Mouse (Mus musculus) MEL-GATA-1-ER (cell line): ENCODE measurements around the gene Anapc2.
A peak's percentile ranks its signal among the peaks of the same experiment; 100 is the strongest.

Source experiments
- DNase-seq: peaks from one replicate; pipeline ENCODE4 v3.0.0-alpha.2; 2012; ENCODE audit warnings: low read depth; ENCODE audit errors: extremely low read depth

The Anapc2 gene

DNA sequence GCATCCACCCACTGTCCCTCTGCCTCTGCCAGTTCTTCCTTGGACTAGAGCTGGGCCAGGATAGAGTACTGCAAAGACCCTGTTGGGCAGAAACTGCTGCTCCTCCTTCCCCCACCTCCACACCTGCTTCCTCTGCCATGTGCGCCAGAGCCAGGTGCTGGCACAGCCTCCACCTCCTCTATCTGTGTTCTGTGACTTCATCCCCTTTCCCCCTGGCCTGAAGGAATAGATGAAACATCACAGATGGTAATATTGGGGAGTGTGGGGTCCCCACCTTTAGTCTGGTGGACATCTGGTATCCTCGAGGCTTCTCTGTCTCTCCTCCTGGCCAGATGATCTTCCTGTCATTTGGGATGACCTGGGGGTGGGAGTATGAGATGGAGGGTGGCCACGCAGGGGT lies 31.2 kb downstream of the Anapc2 start:
- DNase-seq = no peak

GRCm38 (mm10) chr2:25303931-25304656 lies 31.8 kb downstream of the Anapc2 start:
- no peak for DNase-seq

DNA sequence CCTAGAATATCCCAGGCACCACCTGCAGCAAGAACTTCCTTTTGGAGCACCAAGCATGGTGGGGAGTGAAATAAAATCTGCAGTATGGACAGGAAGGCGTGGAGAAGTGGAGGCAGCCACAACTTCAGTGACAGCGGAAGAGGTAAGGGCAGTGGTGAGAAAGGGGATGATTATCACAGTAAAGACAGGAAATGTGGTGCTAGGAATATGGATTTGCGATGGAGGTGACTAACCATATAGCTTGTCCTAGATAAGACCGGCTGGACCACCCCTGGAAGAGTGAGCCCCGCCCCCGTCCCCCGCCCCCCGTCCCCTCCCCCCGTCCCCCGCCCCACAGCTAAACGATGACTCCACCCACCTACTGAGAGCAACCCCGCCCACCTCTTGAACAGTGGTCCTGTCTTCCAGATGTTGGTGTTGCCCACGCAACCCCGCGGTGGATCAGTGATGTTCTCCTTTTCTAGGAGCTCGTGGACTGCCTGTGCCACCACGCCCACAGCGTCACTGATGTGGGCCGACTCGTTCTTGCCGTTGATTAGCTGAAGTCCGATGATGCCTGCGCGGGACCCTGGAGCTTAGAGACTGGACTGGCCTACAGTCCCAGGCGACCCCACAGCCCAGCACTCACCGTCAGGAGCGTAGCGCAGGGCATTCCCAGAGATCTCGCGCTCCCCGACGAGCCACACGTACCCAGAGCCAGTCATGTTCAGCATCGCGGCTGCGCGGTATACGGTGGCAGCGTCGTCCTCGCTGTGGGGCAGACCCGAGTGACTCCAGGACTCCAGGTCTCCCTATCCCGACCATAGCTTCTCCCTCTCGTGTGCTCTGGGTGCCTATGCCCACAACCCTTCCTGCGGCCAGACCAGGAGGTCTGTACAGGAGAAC lies 32.6 kb downstream of the Anapc2 start:
- no peak for DNase-seq

- DNase-seq = no peak
Measured at GRCm38 (mm10) chr2:25305587-25306359, 33.5 kb downstream of the Anapc2 start.

DNA sequence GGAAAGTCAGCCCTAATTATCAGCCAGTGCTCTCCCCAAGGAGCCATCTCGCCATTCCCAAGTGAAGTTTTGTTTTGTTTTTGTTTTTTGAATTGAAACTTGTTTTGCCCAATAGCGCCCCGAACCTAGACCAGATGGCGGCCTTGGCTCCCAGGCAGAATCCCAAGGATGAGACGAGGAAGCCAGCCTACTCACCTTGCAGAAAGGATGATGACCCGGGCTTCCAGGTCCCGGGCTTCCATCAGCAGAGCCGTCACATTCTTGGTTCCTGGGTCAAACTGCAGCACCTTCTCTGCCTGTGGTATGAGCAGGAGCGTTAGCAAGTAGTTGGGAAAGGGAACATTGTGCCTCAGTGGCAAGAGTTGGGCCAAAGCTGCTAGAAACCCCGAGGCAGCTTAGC lies 37.9 kb downstream of the Anapc2 start:
- no peak for DNase-seq

DNA sequence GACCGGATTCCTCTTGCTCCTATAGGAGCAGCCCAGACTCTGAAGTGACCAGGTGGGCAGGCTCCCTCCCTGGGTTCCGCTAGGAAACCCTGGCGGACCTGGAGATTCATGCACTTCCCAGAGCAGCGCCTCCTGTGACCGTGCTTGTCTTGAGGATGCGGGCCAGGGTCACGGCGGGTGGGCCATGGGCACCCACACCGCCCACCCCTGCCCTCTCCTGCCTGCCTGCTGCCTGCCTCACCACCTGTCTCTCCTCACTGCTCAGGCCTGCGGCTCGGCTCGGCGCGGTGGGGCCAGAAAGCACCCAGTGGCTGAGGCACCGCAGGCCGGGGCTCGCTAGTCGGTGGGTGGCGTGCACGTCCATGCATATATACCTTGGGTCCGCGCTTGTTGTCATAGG lies 38.7 kb downstream of the Anapc2 start:
- no peak for DNase-seq

GRCm38 (mm10) chr2:25311491-25311891 lies 39.2 kb downstream of the Anapc2 start:
- DNase-seq = no peak

DNA sequence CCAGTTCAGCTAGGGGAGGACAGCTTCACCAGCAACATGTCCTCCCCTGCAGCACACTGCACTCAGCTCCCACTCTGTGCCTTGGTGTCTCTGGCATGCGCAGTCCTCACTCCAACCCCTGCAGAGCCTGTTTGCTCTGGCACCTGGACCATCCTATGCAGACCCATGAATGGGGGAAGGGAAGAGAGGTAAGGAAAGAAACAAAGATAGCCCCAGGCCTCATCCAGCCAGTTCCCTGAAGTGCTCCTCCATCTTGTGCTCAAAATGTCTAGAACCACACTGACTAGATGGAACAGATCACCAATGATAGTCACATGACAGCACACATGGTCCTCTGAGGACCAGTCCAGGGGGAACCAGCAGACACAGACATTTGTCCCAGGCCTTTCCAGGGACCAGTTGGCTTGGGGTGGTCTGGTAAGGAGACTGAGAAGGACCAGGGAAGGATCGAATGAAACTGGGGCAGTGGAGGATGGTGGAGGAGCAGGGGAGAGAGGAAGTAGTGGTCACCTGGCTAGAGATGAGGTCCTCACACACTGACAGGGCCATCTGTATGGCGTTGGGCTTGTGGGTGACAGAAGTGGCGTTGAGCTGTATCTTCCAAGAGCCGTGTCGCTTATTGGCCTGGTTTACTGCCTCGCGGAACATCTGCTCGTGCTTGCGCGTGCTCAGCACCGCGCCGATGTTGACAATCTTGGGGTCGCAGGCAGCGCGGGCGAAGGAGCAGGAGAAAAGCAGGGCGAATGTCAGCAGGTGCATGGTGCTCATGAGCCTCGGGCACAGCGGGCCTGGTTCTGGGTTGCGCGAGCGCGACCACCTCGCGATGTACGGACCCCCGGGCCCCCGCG lies 46.1 kb downstream of the Anapc2 start:
- no peak for DNase-seq

DNA sequence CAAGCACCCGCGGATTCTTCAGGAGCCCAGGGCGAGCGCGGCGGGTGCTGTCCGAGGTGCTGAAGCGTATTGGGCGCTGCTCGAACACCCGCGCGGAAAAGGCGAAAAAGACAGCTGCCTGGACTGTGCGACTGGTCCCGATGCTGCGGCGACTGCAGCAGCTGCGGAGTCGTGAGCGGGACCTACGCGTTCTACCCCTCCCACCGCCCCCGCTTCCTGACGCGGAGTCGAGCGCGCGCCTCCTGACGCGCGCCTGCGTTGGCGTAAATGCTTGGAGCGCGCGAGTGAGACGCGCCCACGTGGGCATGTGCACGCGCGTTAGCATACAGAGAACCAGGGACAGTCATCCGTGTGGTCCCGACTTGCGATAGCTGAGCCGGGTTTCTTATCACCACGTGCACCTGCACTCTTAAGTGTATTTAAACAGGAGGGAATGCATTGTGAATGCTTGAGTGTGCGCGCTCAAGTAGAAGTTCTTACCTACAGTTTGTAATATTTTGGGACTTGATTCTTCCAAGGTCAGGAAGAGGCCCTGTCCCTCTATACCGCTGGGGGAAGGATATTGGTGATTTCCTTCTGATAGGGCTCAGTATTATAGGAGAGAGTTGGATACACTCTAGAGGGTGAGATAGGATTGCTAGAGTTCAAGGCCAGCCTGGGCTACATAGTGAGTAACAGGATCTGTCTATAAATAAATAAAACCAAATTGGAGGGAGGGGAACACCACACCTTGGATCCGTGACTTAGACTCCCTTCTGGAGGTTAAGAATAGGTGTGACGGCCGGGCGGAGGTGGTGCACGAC lies 46.9 kb downstream of the Anapc2 start, which contains the start of gene Grin1:
TSS of gene Grin1 (minus strand) at position 217 of the 803 bp plus-strand sequence.
- DNase-seq = no peak

GRCm38 (mm10) chr2:25320084-25320483 lies 47.8 kb downstream of the Anapc2 start:
- DNase-seq = no peak

DNA sequence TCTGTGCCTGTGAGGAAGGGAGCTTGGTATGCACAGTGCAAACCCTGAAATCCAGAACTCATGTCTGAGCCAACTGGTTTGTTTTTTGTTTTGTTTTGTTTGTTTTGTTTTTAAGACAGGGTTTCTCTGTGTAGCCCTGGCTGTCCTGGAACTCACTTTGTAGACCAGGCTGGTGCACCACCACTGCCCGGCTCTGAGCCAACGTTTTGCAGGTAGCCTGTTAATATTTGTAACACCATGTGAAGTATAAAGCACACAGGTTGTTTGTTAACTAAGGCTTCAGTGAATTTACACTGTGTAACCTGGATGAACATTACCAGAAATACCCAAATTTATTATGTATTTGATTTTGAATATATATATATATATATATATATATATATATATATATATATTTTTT lies 53.8 kb downstream of the Anapc2 start:
- no peak for DNase-seq

- peak; percentile 59 for DNase-seq
Measured at GRCm38 (mm10) chr2:25328440-25328839, 56.2 kb downstream of the Anapc2 start.

- no peak for DNase-seq
Measured at GRCm38 (mm10) chr2:25331470-25331869, 59.2 kb downstream of the Anapc2 start.

DNA sequence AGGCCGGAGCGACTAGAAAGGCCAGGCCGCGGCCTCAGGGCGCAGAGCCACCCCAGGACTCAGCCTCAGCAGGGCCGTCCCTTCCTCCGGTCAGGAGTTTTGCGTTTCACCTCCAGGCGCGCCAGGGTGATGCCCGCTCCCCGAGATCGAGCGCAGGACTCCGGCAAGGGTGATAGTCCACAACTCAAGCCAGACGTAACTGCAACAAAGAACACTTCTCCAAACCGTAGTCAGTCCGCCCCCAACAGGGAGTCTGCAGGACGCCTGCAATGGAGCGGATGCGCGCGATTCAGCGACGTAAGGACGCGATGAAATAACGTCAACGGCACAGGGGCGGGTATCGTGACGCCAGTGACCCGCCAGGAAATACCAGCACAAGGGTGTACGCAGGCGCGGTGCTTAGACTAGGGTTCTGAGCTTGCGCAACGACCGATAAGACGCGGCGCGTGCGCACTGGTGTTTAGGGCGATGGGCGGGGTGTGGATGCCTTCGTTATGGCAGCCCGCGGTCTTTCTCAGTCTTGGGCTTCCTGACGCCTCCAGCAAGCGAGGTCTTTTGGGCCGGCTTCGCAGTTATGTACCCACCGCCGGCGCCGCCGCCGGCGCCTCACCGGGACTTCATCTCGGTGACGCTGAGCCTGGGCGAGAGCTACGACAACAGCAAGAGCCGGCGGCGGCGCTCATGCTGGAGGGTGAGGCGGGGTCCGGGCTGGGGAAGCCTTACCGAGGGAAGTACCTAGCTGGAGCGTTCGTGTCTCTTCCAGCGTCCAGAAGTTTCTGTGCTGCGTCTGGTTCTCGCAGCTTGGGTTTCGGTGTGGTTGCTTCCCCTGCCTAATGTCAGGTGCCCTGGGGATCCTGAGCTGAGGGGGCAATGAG lies 60.2 kb downstream of the Anapc2 start, which contains the start of gene Man1b1:
TSS of gene Man1b1 (plus strand) at position 53 of the 875 bp plus-strand sequence.
- peak; percentile 97 for DNase-seq

DNA sequence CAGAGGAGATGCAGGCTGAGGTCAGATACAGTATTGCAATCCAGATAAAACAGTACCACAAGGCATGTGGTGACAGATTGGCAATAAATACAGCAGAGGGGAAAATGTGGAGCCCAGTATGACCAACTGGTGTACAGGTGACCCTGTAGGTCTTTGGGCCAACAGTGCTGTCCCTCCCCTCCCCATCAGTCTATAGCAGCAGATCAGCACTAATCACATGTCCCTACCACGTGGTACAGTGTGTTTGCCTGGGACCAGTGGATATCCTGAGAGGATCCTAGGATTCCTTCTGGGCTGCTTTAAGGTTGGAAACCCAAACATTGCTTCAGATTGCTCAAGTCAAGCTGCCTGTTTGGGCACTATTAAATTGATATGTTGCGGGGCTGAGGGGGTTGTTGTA lies 61.3 kb downstream of the Anapc2 start:
- DNase-seq = no peak
